Mouse (Mus musculus) heart, embryonic 10.5 days (tissue): Measurements from ENCODE around the gene Mettl24. TPM values are rescaled to one million over a fixed set of nuclear protein-coding genes. Genes with fewer than 3 reads are reported as not detected.

Experiments
- DNase-seq: peaks from one replicate; pipeline ENCODE4 v3.0.0-alpha.2; 2017; ENCODE audit warnings: low spot score
- H3K27ac ChIP-seq: fragments of 300-500 bp; sonication (generic); 2 replicates; pipeline ENCODE4 v1.5.1; 2016; ENCODE audit warnings: mild to moderate bottlenecking
- H3K27me3 ChIP-seq: fragments of 300-500 bp; sonication (generic); 2 replicates; pipeline ENCODE4 v1.6.1; 2016; ENCODE audit warnings: mild to moderate bottlenecking; ENCODE audit not compliant: poor library complexity, insufficient read depth, severe bottlenecking
- H3K36me3 ChIP-seq: fragments of 300-500 bp; sonication (generic); 2 replicates; pipeline ENCODE4 v1.6.1; 2016; ENCODE audit warnings: mild to moderate bottlenecking, moderate library complexity
- H3K4me1 ChIP-seq: fragments of 300-500 bp; sonication (generic); 2 replicates; pipeline ENCODE4 v1.6.1; 2016; ENCODE audit warnings: mild to moderate bottlenecking
- H3K4me3 ChIP-seq: fragments of 300-500 bp; sonication (generic); 2 replicates; pipeline ENCODE4 v1.5.1; 2016; ENCODE audit warnings: mild to moderate bottlenecking, moderate library complexity
- H3K9me3 ChIP-seq: fragments of 300-500 bp; sonication (generic); 2 replicates; pipeline ENCODE4 v1.6.1; 2016; ENCODE audit warnings: mild to moderate bottlenecking, moderate library complexity
- WGBS: fragments of 180-500 bp; shearing (Covaris S2); methylation state at CpG from one replicate; pipeline ENCODE4 v1.1.7; 2016; 5-methylcytosine and 5-hydroxymethylcytosine counted together
- polyA plus RNA-seq: library from polyadenylated mRNA; unstranded; fragments of >200 nt; fragmentation: Nextera tagmentation; extraction: Ambion mirVana; gene quantifications from 2 replicates; pipeline ENCODE4 v1.2.1, GENCODE M21; 2016

Gene Mettl24
- polyA plus RNA-seq, 1 experiment from 2014 or later, result 2.6 TPM

- no peak overlapping the region for H3K4me3 ChIP-seq
- H3K27me3 ChIP-seq, result no peaks in the 10 kb centered on the region
- H3K4me1 ChIP-seq, result peaks cover 16% of the 10 kb centered on the region; the same call in 1 of the 2 replicates
- H3K9me3 ChIP-seq, result no peaks in the 10 kb centered on the region
- DNase-seq, result no peak
- H3K36me3 ChIP-seq, result peaks cover 68% of the 10 kb centered on the region
- no peak overlapping the region for H3K27ac ChIP-seq
- WGBS, result 74% methylated on average over 6 of the region's 6 CpGs
Observed at GRCm38 (mm10) chr10:40845626-40846025, 162.5 kb downstream of the Mettl24 start.

- DNase-seq, result no peak
- H3K4me1 ChIP-seq, result peaks cover 16% of the 10 kb centered on the region; the same call in 1 of the 2 replicates
- no peak overlapping the region for H3K4me3 ChIP-seq
- no peaks in the 10 kb centered on the region for H3K9me3 ChIP-seq
- H3K36me3 ChIP-seq, result peaks cover 52% of the 10 kb centered on the region
- WGBS, result 94% methylated on average over 10 of the region's 10 CpGs
- H3K27me3 ChIP-seq, result no peaks in the 10 kb centered on the region
- no peak overlapping the region for H3K27ac ChIP-seq
Observed at GRCm38 (mm10) chr10:40847176-40847874, 164.2 kb downstream of the Mettl24 start.

DNA sequence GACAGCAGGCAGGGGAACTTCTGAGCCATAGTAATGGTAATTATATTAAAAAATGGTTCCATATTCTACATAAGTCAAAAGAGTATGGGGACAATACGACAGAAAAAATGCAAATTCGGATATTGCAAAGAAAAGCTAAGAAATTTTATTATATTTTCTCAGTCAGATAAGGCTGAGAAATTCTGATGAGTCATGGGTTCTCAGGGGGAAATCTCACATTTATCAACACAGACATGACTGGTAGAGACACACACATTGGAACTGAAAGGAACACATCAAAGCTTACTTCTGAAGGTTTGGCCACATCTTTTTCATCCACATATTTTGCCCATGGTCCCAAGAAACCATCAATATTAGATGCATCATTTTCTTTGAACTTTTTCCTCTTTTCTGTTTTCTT is 167.6 kb downstream of the Mettl24 start:
- Histone ChIP-seq H3K4me3 (no peak overlapping the region), H3K4me1 (peaks cover 3% of the 10 kb centered on the region; the same call in 1 of the 2 replicates), H3K27ac (no peak overlapping the region), H3K36me3 (peaks cover 35% of the 10 kb centered on the region), H3K27me3 (no peaks in the 10 kb centered on the region), H3K9me3 (no peaks in the 10 kb centered on the region)
- no peak for DNase-seq
- 77% methylated on average over 2 of the region's 2 CpGs for WGBS

DNA sequence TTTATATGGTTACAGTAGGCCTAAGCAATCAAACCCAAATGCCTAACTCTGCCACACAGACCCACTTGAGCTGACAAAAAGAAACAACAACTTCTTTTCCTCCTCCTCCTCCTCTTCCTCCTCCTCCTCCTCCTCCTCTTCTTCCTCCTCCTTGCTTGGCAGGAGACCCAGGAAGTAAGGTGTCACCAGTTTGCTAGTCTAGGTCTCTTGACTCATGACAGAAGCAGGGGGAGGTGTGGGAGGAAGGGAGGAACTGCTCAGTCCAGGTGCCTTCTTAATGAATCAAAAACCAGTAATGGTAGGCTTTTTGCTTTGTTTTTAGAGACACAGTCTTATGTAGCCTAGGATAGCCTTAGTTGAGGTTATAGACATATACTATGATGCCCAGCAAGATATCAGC is 168.1 kb downstream of the Mettl24 start:
- Histone ChIP-seq H3K27me3 (no peaks in the 10 kb centered on the region), H3K4me1 (0 out of 2 replicates have a peak, but pooled peaks cover 2% of the 10 kb centered on the region), H3K9me3 (no peaks in the 10 kb centered on the region), H3K27ac (no peak overlapping the region), H3K36me3 (peaks cover 34% of the 10 kb centered on the region), H3K4me3 (no peak overlapping the region)
- DNase-seq, result no peak

DNA sequence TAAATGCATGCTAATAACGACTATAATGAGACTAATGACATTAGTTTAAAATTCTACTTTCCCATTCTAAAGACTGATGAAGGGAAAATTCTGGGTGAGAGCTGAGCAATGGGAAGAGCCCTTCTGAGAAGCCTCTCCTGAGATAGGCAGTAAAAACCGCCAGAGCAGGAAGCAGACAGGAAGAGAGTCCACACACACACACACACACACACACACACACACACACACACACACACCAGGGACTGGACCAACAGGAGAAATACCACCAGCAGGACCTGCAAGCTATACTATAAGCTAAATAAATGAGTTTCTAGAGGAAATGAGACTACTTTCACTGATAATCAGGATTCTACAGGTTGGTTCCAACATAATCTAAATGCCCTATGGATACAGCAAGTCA is 172.5 kb downstream of the Mettl24 start:
- Histone ChIP-seq H3K27ac (no peak overlapping the region), H3K36me3 (0 out of 2 replicates have a peak, but pooled peaks cover 4% of the 10 kb centered on the region), H3K4me3 (no peak overlapping the region), H3K9me3 (no peaks in the 10 kb centered on the region), H3K27me3 (no peaks in the 10 kb centered on the region), H3K4me1 (0 out of 2 replicates have a peak, but pooled peaks cover 2% of the 10 kb centered on the region)
- 58% methylated on average over 2 of the region's 2 CpGs for WGBS
- DNase-seq, result no peak

GRCm38 (mm10) chr10:40856703-40857102 is 173.6 kb downstream of the Mettl24 start:
- H3K27me3 ChIP-seq, result no peaks in the 10 kb centered on the region
- DNase-seq, result no peak
- WGBS, result 88% methylated on average over 7 of the region's 7 CpGs
- no peak overlapping the region for H3K27ac ChIP-seq
- no peaks in the 10 kb centered on the region for H3K9me3 ChIP-seq
- no peak overlapping the region for H3K4me3 ChIP-seq
- 0 out of 2 replicates have a peak, but pooled peaks cover 2% of the 10 kb centered on the region for H3K4me1 ChIP-seq
- H3K36me3 ChIP-seq, result 0 out of 2 replicates have a peak, but pooled peaks cover 4% of the 10 kb centered on the region

DNA sequence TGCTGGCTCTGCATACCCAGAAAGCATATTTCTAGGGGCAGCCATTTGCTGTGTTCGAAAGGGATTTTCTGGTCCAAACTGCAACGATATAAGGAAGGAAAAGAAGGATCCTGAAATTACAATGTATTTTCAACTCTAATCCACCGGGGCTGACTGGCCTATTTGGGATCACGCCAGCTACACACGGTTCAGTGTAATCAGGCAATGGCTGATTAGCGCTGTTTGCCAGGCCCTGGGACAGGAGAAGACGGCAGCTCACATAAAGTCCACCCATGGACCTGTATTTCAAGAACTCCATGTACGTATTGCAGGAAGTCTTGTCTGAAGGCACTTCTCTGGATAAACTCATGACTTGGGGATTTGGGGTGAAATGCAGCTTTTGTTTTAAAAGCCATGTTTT is 174.5 kb downstream of the Mettl24 start:
- Histone ChIP-seq H3K4me1 (0 out of 2 replicates have a peak, but pooled peaks cover 2% of the 10 kb centered on the region), H3K9me3 (no peaks in the 10 kb centered on the region), H3K4me3 (no peak overlapping the region), H3K27ac (no peak overlapping the region), H3K27me3 (no peaks in the 10 kb centered on the region), H3K36me3 (0 out of 2 replicates have a peak, but pooled peaks cover 4% of the 10 kb centered on the region)
- WGBS, result 76% methylated on average over 8 of the region's 8 CpGs
- no peak for DNase-seq

Other genes with a start within 250 kb of the Mettl24 start
- not detected in 2 replicates for gene Slc22a16, start 112.9 kb upstream of the Mettl24 start, polyA plus RNA-seq
- gene Ddo, start 53.3 kb upstream of the Mettl24 start, polyA plus RNA-seq, result 1.9 and 5.1 TPM in 2 replicates
- 27.3 and 31.7 TPM in 2 replicates for gene Cdc40, start 200.0 kb downstream of the Mettl24 start, polyA plus RNA-seq
- gene Wasf1, start 200.2 kb downstream of the Mettl24 start, polyA plus RNA-seq, result 22.7 and 31.9 TPM in 2 replicates